Mouse (Mus musculus): ENCODE results near the gene Scgb1b19.
"Not testable (repeated sequence)": the region's sequence is repeated elsewhere in the genome, so short reads cannot be mapped to it uniquely, and the experiment has no call there.

Gene Scgb1b19

DNA sequence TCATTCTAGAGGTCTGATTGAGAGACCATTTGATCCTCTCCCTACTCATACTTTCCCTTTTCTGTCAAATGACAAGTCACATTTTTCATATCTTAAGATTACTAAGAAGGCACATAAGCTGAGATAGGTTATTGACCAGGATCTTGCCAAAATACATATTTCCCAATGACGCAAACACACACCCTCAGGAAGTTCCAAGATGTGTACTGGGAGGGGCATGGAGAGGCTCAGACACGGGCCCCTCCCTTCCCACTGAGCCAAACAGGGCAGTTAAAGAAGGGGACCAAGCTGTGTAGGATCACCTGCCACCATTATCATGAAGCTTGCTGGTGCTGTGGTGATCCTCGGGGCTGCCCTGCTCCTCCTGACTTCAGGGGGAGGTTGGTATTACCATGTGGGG, at the start of gene Scgb1b19:
Gene Scgb1b19 (plus strand): TSS at position 301 of the 400 bp plus-strand sequence.
- DNase-seq (ENCODE audit: low spot score), result not testable (repeated sequence)

DNA sequence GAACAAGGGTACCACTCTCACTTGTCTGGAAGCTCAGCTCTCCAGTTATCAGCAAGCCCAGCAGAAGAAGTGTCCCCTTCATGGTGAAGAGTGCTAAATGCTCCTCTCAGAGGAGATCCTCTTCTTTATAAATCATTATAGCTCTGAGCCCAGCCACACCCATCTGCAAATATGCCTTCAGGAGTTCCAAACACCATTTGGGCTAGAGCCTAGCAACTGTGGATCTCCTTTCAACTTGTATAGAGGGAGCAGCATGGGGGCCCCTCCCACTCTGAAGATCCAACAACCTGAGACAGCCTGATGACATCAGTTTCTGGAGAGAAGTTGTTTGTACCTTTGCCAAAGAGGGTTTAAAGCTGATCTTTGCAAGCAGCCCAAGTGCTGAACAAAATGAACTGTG, 6.9 kb upstream of the Scgb1b19 start, which contains the start of gene Scgb2b19:
Gene Scgb2b19 (minus strand): TSS at position 101 of the 400 bp plus-strand sequence.
- DNase-seq (ENCODE audit: low spot score), result not testable (repeated sequence)

Data from urinary bladder, postnatal 14 days (tissue).